Mouse (Mus musculus) midbrain, embryonic 11.5 days (tissue): ENCODE measurements around the gene Ptp4a2. TPM values are rescaled to one million over a fixed set of nuclear protein-coding genes. Genes with fewer than 3 reads are reported as not detected.
"Not testable (repeated sequence)": the region's sequence is repeated elsewhere in the genome, so short reads cannot be mapped to it uniquely, and the experiment has no call there.

Experiments
- ATAC-seq: fragments of 200-750 bp; cut with Nextera tagmentation; 2 replicates; pipeline ENCODE4 v1.8.0; 2017; ENCODE audit warnings: moderate TSS enrichment, moderate library complexity; ENCODE audit not compliant: low FRiP score
- DNase-seq: peaks from one replicate; pipeline ENCODE4 v3.0.0; 2015; ENCODE audit warnings: low spot score; ENCODE audit errors: missing footprints
- H3K27ac ChIP-seq: fragments of 300-500 bp; sonication (generic); 2 replicates; pipeline ENCODE4 v1.5.1; 2014; ENCODE audit warnings: low read depth, low read length
- H3K27me3 ChIP-seq: fragments of 300-500 bp; sonication (generic); 2 replicates; pipeline ENCODE4 v1.6.1; 2014; ENCODE audit warnings: mild to moderate bottlenecking, low read length, moderate library complexity, mixed read lengths; ENCODE audit not compliant: control insufficient read depth, insufficient read depth
- H3K36me3 ChIP-seq: fragments of 300-500 bp; sonication (generic); 2 replicates; pipeline ENCODE4 v1.6.1; 2014; ENCODE audit warnings: mild to moderate bottlenecking, low read length, moderate library complexity, mixed read lengths; ENCODE audit not compliant: control insufficient read depth, insufficient read depth
- H3K4me1 ChIP-seq: fragments of 300-500 bp; sonication (generic); 2 replicates; pipeline ENCODE4 v1.6.1; 2014; ENCODE audit warnings: low read length; ENCODE audit not compliant: control insufficient read depth, insufficient read depth
- H3K4me2 ChIP-seq: fragments of 300-500 bp; sonication (generic); 2 replicates; pipeline ENCODE4 v1.6.1; 2014; ENCODE audit warnings: mild to moderate bottlenecking, moderate library complexity
- H3K4me3 ChIP-seq: fragments of 300-500 bp; sonication (generic); 2 replicates; pipeline ENCODE4 v1.5.1; 2014; ENCODE audit warnings: low read depth, low read length
- H3K9ac ChIP-seq: fragments of 300-500 bp; sonication (generic); 2 replicates; pipeline ENCODE4 v1.6.1; 2014; ENCODE audit warnings: low read length
- H3K9me3 ChIP-seq: fragments of 300-500 bp; sonication (generic); 2 replicates; pipeline ENCODE4 v1.6.1; 2016; ENCODE audit warnings: low read length; ENCODE audit not compliant: control insufficient read depth
- WGBS: fragments of 180-500 bp; shearing (Covaris S2); extraction: QIAGEN DNeasy Blood & Tissue Kit; methylation state at CpG from one replicate; pipeline ENCODE4 v1.1.7; 2014; 5-methylcytosine and 5-hydroxymethylcytosine counted together
- polyA plus RNA-seq: library from polyadenylated mRNA; unstranded; fragments of >200 nt; fragmentation: Nextera tagmentation; extraction: Ambion mirVana; gene quantifications from 2 replicates; pipeline ENCODE4 v1.2.1, GENCODE M21; 2014

Gene Ptp4a2
- polyA plus RNA-seq, 1 experiment from 2014 or later: 368 TPM

GRCm38 (mm10) chr4:129853996-129854395 lies 43.0 kb downstream of the Ptp4a2 start:
- Histone ChIP-seq H3K4me2 (no peak overlapping the region), H3K9ac (no peak overlapping the region), H3K27ac (no peak overlapping the region), H3K27me3 (no peaks in the 10 kb centered on the region), H3K36me3 (peaks cover 3% of the 10 kb centered on the region; the same call in 1 of the 2 replicates), H3K9me3 (no peaks in the 10 kb centered on the region), H3K4me3 (no peak overlapping the region), H3K4me1 (no peaks in the 10 kb centered on the region)
- WGBS: 96% methylated on average over 3 of the region's 3 CpGs
- DNase-seq: no peak
- ATAC-seq: no peak

GRCm38 (mm10) chr4:129854615-129855014 lies 43.6 kb downstream of the Ptp4a2 start:
- no peaks in the 10 kb centered on the region for H3K27me3 ChIP-seq
- no peaks in the 10 kb centered on the region for H3K4me1 ChIP-seq
- DNase-seq (peak; percentile 82), ATAC-seq (no peak)
- H3K36me3 ChIP-seq: peaks cover 3% of the 10 kb centered on the region; the same call in 1 of the 2 replicates
- H3K9me3 ChIP-seq: no peaks in the 10 kb centered on the region
- H3K27ac ChIP-seq: no peak overlapping the region
- H3K4me3 ChIP-seq: no peak overlapping the region
- H3K9ac ChIP-seq: no peak overlapping the region
- WGBS: 89% methylated on average over 3 of the region's 3 CpGs
- no peak overlapping the region for H3K4me2 ChIP-seq

- DNase-seq (peak; percentile 84), ATAC-seq (no peak)
- H3K36me3 ChIP-seq: peaks cover 3% of the 10 kb centered on the region; the same call in 1 of the 2 replicates
- no peak overlapping the region for H3K27ac ChIP-seq
- 84% methylated on average over 16 of the region's 16 CpGs for WGBS
- no peak overlapping the region for H3K9ac ChIP-seq
- H3K27me3 ChIP-seq: no peaks in the 10 kb centered on the region
- no peak overlapping the region for H3K4me2 ChIP-seq
- H3K4me1 ChIP-seq: no peaks in the 10 kb centered on the region
- H3K4me3 ChIP-seq: no peak overlapping the region
- no peaks in the 10 kb centered on the region for H3K9me3 ChIP-seq
Measured at GRCm38 (mm10) chr4:129855051-129855970, 44.3 kb downstream of the Ptp4a2 start.

- 92% methylated on average over 9 of the region's 9 CpGs for WGBS
- Histone ChIP-seq H3K4me1 (no peaks in the 10 kb centered on the region), H3K4me3 (no peak overlapping the region), H3K4me2 (no peak overlapping the region), H3K36me3 (no peaks in the 10 kb centered on the region), H3K9ac (no peak overlapping the region), H3K9me3 (no peaks in the 10 kb centered on the region), H3K27me3 (no peaks in the 10 kb centered on the region), H3K27ac (no peak overlapping the region)
- DNase-seq: no peak
- no peak for ATAC-seq
Measured at GRCm38 (mm10) chr4:129860456-129860855, 49.4 kb downstream of the Ptp4a2 start.

- Histone ChIP-seq H3K27ac (no peak overlapping the region), H3K27me3 (no peaks in the 10 kb centered on the region), H3K4me2 (no peak overlapping the region), H3K9ac (no peak overlapping the region), H3K9me3 (no peaks in the 10 kb centered on the region), H3K4me1 (no peaks in the 10 kb centered on the region), H3K36me3 (no peaks in the 10 kb centered on the region), H3K4me3 (no peak overlapping the region)
- 86% methylated on average over 8 of the region's 8 CpGs for WGBS
- DNase-seq (peak; percentile 65), ATAC-seq (no peak)
Measured at GRCm38 (mm10) chr4:129861400-129861799, 50.4 kb downstream of the Ptp4a2 start.

- no peaks in the 10 kb centered on the region for H3K27me3 ChIP-seq
- H3K36me3 ChIP-seq: no peaks in the 10 kb centered on the region
- no peak overlapping the region for H3K27ac ChIP-seq
- ATAC-seq (no peak), DNase-seq (peak; percentile 68)
- 93% methylated on average over 3 of the region's 3 CpGs for WGBS
- H3K4me3 ChIP-seq: no peak overlapping the region
- H3K4me1 ChIP-seq: no peaks in the 10 kb centered on the region
- H3K9me3 ChIP-seq: no peaks in the 10 kb centered on the region
- H3K9ac ChIP-seq: no peak overlapping the region
- no peak overlapping the region for H3K4me2 ChIP-seq
Measured at GRCm38 (mm10) chr4:129862357-129862756, 51.3 kb downstream of the Ptp4a2 start.

GRCm38 (mm10) chr4:129866171-129866570 lies 55.2 kb downstream of the Ptp4a2 start:
- not testable (repeated sequence) for ATAC-seq, DNase-seq, H3K4me2 ChIP-seq, H3K4me1 ChIP-seq, H3K9ac ChIP-seq, H3K9me3 ChIP-seq, H3K4me3 ChIP-seq, H3K36me3 ChIP-seq, H3K27me3 ChIP-seq, H3K27ac ChIP-seq
- 96% methylated on average over 5 of the region's 5 CpGs for WGBS

GRCm38 (mm10) chr4:129868211-129868610 lies 57.2 kb downstream of the Ptp4a2 start:
- Histone ChIP-seq H3K9ac (no peak overlapping the region), H3K36me3 (no peaks in the 10 kb centered on the region), H3K9me3 (no peaks in the 10 kb centered on the region), H3K27ac (no peak overlapping the region), H3K4me2 (no peak overlapping the region), H3K4me1 (no peaks in the 10 kb centered on the region), H3K27me3 (no peaks in the 10 kb centered on the region), H3K4me3 (no peak overlapping the region)
- ATAC-seq (no peak), DNase-seq (peak; percentile 77)
- 70% methylated on average over 6 of the region's 6 CpGs for WGBS

GRCm38 (mm10) chr4:129870483-129870882 lies 59.5 kb downstream of the Ptp4a2 start:
- DNase-seq: no peak

More at GRCm38 (mm10) chr4:129870483-129870882, 59.5 kb downstream of the Ptp4a2 start:
- 89% methylated on average over 6 of the region's 6 CpGs for WGBS
- Histone ChIP-seq H3K4me3 (no peak overlapping the region), H3K9me3 (no peaks in the 10 kb centered on the region), H3K9ac (no peak overlapping the region), H3K27me3 (no peaks in the 10 kb centered on the region), H3K4me1 (no peaks in the 10 kb centered on the region), H3K27ac (no peak overlapping the region), H3K36me3 (no peaks in the 10 kb centered on the region), H3K4me2 (no peak overlapping the region)
- ATAC-seq: no peak
